Mouse (Mus musculus): ENCODE data around the gene Olfr1412.

The Olfr1412 gene

DNA sequence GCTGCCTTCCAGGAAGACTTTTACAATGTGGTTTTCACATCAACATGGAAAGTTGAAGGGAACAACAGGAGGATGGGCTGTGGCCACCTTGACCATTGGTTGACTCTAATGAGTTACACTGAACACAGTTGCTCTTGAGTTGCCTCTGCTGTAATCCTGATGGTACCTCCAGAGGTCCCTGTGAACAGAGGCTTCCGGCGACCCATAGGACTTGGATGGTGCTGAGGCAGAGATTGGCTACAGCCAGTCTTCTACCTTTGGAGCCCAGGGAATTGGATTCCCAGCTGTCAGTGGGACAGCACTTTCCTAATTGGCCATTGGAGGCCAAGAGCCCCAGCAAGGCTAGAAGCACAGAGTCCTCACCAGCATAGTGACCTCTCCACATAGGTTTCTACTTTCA, at the start of gene Olfr1412:
Gene Olfr1412 (plus strand): TSS at position 301 of the 400 bp plus-strand sequence.
- no peak for DNase-seq (ENCODE audit: low spot score)

DNA sequence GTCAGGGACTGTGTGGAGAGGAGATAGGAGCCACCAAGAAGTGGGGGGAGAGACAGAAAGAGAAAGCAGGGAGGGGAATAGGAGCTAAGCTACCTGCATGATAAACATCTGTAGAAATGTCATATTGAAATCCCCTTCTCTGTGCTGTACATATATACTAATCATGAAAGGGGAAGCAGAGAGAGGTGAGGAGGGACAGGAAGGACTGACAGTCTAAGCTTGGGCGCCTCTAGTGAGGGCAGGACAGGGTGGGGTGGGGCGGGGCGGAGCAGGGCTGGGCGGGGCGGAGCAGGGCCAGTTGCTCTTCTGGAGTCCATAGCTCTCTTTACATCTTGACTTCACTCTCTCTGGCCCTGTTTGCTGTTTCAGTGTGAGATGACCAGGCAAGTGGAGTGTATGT, 48.6 kb upstream of the Olfr1412 start:
- DNase-seq (ENCODE audit: low spot score) = no peak

DNA sequence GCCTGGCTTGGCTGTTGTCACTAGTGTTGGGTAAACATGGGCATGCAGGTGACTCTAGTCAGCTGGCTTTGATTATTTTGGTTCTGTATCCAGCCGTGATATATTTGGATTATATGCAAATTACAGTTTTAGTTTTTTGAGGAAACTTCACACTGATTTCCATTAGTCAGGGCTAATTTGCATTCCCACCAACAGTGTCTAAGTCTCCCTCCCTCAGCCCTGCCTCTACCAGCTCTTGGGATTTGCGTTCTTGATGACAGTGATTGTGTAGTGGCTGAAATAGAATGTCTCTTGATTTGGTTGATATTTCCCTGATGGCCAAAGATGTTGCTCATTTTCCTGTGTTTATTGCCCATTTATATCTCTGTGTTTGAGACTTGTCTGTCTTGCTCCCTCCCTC, 46.5 kb upstream of the Olfr1412 start:
- no peak for DNase-seq (ENCODE audit: low spot score)

DNA sequence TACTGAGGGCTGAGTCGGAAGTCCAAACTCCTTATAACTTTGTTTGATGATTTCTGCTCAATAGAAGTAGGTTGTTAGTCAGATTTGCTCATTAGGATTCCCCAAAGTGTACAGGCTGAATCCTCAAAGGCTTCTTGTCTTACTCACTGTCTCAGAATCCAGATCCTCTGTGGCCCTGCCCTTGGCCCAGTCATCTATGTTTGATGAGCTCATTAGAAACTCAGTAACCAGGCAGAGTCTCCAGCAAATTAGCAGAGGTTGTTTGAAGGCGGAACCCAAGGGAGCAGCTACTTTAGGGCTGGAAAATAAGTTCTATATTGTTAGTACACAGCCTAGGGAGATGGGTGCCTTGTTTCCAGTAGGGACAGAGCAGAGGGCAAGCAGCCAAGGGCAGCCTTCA, 39.6 kb upstream of the Olfr1412 start:
- DNase-seq (ENCODE audit: low spot score) = no peak

DNA sequence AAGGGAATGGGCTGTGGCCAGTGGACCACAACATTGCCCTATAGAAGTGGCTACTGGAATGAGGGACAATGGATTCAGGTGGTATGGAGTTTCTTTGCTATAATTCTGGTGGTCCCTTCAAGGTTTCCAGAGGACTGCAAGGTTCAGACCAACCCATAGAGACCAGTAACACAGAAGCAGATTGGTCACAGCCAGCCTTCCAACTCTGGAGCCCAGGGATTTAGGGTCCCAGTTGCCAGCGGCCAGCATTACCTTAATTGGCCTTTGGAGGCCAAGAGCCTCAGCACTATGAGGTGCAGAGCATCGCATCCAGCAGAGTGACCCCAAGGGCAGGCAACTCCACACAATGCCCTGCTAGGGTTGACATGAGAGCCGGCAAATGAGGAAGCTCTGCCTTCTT, 14.6 kb upstream of the Olfr1412 start, which contains the start of gene Olfr1413:
Gene Olfr1413 (plus strand): TSS at position 301 of the 400 bp plus-strand sequence.
- no peak for DNase-seq (ENCODE audit: low spot score)

DNA sequence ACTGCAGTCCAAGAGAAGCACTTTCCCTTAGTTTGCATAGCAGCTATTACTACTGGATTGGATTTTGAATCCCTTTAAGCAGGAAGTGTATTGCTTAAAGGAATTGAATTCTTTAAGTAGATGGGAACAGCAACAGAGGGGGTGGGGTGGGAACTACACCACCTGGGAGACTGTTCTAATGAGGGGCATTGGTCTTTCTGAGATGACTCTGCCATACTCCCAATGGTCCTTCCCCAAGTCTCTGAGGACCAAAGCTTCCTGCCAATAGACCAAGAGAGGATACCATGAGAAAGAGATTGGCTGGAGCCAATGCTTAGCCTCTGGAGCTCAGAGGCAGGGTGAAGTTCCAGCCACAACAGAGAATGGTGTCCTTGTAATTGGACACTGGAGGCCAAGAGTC, 8.5 kb downstream of the Olfr1412 start, which contains the start of gene Olfr1411:
Gene Olfr1411 (plus strand): TSS at position 301 of the 400 bp plus-strand sequence.
- no peak for DNase-seq (ENCODE audit: low spot score)

DNA sequence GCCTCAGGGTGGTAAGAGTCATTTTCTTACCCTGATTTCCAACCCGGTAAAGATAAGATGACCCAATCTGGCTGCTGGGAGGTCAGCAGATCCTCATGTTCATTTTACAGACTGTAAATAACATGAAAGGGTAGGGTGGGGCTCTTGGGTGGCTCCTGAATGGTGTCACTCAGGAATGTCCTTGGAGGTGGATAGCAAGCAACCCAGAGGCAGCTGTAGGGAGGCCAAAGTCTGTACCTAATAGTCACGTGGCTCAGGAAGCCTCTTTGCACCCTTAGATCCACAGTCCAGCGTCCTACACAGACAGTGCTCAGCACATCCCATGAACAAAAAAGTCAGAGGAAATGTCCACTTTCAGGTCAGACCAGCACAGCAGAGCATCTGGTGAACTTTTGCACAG, 10.4 kb downstream of the Olfr1412 start:
- no peak for DNase-seq (ENCODE audit: low spot score)

DNA sequence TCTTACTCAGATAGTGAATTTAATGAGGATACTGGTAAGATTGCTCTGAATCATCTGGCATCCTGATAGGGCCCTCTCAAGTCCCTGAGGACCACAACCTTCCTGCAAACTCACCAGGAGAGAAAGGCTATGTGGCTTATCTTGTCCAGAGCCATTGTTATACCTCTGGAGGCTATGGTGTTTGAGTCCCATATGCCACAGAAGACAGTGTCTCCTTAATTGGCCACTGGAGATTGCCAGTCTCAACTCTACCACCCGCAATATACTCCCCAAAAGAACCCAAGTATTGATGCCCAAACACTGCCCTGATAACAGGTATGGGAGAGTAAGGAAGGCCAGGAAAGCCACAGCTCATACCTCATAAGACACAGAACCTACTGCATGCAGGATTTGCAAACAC, 19.9 kb downstream of the Olfr1412 start, which contains the start of gene Olfr1410:
Gene Olfr1410 (plus strand): TSS at position 301 of the 400 bp plus-strand sequence.
- no peak for DNase-seq (ENCODE audit: low spot score)

DNA sequence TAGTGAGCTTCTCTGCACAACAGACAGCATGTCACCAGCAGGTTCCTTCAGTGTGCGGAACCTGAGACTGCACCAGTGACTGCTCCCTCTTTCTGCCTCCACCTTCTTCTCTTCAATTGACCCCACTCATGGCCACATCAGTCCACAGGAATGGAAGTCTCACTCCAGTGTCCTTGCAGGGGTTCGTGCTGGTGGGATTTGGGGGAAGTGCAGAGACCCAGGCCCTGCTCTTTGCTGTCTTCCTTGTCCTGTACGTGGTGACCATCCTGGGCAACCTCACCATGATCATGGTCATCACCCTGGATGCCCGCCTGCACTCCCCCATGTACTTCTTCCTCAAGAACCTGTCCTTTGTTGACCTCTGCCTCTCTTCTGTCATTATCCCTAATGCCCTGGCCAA, 22.1 kb downstream of the Olfr1412 start:
- DNase-seq (ENCODE audit: low spot score) = no peak

DNA sequence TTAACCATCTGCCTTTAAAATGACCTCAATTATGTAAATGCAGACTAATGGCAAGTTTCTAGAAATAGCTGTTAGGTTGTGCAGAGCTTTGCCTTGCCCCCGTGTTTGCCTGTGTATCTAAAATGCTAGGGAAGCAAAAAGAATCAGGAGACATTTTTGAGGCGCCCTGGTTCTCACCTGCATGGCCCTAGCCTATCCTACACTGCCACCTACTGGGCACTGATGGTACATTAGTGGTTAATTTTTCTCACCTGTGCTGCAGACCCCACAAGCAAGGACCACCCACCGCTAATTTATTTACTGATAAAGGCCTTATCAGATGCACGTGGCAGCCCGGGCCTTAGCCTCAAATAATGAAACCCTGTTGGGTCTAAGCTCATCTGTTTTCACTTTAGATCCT, 25.4 kb downstream of the Olfr1412 start:
- peak; percentile 60 for DNase-seq (ENCODE audit: low spot score)

DNA sequence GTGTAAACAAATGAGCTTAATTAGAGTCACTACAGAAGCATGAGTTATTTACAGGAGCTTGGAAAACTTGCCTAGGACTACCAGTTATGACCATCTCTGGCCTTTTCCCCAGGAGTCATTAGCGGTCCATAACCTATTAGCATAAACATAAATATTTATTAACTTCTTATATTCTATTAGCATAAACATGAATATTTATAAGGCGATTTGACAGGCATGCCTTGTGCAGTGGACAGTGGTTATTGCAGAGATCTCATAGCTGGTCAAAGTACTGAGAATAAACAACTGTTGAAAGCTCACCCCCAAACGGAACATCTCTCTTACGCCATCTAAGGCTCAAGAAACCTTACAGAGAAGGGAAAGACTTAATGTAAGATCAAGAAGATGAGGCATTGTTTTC, 27.6 kb downstream of the Olfr1412 start:
- no peak for DNase-seq (ENCODE audit: low spot score)

DNA sequence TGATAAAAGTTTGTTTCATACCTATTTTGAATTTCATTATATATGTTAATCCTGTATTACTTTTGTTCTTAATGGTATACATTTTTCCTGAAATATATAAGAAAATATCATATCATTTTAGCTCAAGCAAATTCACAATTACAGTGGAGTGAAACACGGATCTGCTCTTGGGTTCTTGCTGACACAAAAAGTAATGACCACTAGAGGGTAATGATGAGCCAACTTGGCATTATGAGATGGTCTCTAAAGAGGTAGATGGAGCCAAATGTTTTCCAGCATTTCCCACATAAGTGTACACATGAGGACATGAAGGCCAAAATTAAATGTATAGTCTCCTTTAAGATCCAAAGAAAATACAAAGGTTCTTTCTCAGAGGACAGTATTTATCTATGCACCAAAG, 28.9 kb downstream of the Olfr1412 start:
- DNase-seq (ENCODE audit: low spot score) = no peak

DNA sequence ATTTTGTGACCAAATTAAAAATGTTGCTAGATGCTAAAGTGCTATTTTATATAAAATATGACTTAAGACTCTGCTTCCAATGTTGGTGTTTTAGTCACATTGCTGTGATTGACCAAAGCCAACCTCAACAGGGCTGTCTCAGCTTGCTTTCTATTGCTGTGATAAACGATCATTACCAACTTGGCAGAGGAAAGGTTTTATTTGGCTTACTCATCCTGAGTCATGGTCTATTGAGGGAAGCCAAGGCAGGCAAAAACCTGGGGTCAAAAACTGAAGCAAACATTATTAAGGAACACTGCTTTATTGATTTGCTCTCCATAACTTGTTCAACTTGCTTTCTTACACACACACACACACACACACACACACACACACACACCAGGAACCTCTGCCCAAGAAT, 30.5 kb downstream of the Olfr1412 start:
- no peak for DNase-seq (ENCODE audit: low spot score)

DNA sequence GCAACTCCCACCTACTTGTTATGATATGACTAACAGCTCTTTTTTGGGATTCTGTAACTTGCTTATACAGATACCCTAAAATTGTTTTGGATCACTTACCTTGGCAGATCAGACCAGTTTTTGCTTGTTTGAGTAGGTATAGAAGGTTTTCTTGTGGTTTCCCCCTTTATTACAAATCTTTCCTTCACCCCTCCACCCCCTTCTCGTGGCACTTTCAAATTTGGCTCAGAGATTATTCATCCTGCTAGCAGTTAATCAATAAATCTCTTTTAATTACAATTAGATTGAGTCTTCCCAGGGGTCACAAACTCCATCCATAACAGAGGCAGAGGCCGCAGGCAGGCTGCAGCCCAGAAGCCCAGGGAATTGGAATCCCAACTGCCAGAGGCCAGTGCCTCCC, 31.9 kb downstream of the Olfr1412 start, which contains the start of gene Olfr12:
Gene Olfr12 (plus strand): TSS at position 301 of the 400 bp plus-strand sequence.
- no peak for DNase-seq (ENCODE audit: low spot score)

DNA sequence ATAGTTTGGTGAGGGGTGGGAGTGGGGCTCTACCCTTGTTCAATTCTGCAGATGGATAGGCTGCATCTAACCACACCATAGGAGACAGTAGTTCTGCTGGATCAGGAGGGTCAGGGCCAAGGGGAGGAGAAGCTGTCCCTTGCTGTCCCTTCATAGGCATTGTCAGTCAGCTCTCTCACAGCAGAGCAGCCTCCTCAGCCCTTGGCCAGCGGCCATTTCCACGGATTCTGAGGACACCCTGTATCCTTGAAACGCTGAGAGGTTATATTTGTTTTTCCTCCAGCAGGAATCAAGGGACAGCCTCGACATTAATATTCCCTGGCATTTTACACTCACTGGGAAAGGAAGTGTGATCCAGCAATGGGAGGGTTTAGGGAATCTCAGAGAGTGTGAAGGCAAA, 32.8 kb downstream of the Olfr1412 start:
- no peak for DNase-seq (ENCODE audit: low spot score)

DNA sequence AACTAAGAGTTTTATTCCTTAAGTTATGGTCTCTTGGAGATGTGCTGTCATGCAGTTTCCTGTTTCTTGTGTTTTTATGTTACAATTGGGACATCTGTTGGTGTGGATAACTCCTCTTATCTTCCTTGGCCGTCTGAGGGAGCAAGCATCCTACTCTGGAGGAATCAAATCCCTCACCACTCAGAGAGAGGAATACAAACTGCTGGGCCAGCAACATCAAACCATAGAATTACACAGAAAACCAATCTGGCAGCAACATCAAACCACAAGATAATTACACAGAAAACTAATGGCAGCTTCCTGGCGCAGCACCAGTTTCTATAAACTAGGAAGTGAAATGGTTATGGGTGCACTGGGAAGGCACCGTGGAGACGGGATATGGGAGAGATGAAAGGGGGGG, 42.6 kb downstream of the Olfr1412 start:
- no peak for DNase-seq (ENCODE audit: low spot score)

DNA sequence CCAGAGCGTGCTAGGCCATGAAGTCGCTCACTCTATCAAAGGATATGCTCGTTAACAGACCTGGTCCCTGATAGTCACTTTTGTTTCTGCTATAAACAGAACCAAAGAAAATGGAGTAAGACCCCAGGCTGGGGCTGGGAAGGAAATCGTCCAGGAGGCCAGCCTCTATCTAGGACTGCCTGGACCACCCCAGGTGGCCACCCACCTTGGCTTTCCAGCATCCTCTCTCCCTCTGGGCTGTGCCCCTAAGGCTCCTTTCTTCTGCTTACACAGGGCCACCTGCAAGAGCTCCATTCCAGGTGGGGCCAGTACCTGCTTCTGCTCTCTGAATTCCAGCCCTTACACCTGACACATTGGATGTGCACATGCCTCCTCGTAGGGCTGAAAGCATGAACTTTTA, 46.6 kb downstream of the Olfr1412 start:
- no peak for DNase-seq (ENCODE audit: low spot score)

DNA sequence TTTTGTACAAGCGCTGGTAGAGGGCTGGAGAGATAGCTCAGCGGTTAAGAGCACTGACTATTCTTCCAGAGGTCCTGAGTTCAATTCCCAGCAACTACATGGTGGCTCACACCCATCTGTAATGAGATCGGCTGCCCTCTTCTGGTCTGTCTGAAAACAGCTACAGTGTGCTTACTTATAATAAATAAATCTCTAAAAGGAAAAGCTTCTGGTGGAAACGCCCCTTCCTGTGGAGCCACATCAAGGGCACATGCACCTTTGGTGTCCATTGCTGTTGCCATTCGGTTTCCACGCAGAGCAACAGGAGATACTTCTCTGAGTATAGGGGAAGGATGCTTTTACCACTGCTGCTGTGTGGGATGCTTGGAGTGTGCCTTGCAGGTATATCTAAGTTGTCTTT, 47.4 kb downstream of the Olfr1412 start:
- peak; percentile 59 for DNase-seq (ENCODE audit: low spot score)

DNA sequence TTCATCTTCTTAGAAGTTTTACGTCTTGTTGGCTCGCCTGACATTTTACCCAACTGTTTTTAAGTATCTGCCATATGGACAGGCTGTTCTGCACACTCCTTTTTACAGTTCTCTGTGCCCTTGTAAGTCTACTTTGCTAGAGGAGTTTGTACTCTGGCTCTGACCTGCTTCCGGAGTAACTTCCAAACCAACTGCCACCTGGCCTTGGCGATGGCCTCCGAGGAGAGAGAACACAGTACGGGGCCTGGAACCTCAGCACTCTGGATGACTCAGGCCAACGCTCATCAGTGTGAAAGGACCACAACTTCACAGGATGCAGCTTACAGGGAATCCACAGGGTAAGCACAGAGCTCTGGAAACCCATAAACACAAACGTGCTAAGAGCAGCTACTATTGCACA, 48.1 kb downstream of the Olfr1412 start:
- no peak for DNase-seq (ENCODE audit: low spot score)

DNA sequence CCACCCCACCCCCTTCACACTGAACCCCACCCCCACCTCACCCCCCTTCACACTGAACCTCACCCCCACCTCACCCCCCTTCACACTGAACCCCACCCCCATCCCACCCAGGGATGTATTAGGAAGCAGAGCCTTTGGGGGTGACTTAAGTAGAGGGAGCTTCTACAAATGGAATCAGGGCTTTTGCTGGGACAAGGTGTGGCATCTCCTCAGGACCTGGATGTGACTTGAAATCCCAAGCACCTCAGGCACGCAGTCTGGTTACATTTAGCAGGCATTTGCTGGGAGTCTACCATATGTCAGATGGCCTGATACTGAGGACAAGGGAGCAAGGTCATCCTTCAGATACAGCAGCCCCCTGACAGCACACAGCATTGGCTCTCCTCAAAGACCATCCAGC, 49.0 kb downstream of the Olfr1412 start:
- no peak for DNase-seq (ENCODE audit: low spot score)

DNA sequence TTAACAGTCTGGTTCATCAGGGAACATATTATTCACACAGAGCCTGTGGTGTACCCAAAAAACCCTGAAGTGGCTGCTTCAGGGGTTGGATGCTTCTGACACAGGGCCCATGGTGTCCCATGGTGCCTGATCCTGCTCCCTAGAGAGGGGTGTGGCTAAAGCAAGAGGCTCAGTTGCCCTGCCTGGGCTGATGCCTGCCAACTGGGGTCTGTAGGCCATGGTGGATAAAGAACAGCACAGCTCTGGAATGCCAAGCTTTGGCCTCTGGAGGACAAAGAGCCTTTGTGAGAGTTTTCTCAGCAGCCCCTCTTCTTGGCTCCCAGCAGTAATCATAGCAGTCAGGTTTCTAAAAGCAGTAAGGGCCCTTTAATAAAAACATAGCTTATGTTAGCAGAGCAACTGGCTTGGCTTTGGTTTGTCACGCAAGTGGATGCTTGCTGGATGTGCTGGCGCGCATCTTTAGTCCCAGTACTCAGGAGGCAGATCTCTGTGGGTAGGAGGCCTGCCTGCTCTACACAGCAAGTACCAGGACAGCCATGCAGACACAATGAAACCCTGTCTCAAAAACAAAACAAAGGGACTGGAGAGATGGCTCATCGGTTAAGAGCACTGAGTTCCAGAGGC, 49.5 kb downstream of the Olfr1412 start:
- no peak for DNase-seq (ENCODE audit: low spot score)

DNA sequence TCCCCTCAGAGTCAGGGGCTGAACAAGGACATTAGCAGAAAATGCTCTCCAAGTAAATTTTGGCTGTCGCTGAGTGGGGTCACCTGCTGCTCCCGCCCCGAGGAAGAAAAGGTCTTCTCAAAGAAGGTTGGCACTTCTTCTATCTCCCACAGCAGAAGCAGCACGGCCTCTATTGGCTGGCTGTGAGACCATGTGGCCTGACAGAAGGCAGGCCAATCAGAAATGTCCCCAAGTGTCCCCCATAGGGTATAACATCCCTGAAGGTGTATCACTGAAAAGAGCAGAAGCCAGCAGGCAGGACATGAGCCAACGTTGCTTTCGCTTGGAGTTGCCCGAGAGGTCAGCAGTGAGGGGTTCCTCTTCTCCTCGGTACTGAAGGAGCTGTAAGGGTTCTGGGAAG, 50.4 kb downstream of the Olfr1412 start:
- DNase-seq (ENCODE audit: low spot score) = no peak

DNA sequence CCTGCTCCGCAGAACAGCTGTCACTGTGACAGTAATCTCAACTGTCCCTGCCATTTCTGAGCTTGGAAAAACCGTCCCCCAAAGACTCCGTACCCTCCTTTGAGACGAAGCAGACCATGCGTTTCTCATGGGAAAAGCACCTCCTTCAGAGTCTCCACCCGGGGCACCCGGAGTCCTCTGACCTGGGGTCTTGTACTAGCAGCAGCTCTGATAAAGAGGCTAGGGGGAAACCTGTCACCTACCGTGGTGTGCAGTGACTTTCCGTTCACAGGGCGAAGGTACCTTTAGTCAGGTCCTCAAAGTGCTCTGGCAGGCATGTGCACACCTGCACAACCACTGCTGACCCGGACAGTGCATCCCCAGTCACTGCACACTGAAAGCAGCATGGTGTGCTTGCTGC, 51.1 kb downstream of the Olfr1412 start:
- DNase-seq (ENCODE audit: low spot score) = no peak

DNA sequence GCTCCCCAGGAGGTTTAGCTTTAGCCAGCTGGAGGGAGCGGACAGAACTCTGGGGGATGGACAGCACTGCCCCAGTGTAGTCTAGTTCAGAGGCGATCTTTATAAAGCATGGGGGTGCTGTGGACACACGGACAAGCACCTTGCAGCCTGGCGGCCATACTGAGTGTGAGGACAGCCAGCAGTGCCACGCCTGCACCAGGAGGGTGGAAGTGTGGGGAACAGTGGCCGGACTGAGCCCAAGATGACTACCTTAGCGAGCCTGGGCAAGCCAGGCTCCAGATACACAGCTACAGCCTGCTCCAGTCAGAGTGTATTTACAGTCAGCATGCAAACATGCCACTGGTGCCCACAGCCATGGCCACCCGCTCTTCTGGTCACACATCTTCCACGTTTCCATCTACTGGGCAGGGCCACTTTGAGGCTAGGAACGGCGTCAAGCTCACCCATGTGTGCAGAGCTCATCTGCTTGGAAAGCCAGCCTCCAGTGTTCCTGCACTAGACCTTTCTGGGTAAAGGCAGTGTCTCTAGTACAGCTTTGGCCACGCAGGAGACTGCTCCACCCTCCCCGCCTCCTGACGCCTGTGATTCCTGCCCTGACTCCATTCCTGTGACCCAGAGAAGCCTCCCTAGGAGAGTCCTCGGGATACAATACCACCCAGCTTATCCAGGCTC, 52.1 kb downstream of the Olfr1412 start:
- no peak for DNase-seq (ENCODE audit: low spot score)

Measured in T-cell, adult 2 months (primary cell).